Mouse (Mus musculus): ENCODE results near the gene Dpp7. TPM values are rescaled to one million over a fixed set of nuclear protein-coding genes. Genes with fewer than 3 reads are reported as not detected.

Gene Dpp7
- total and polyA plus RNA-seq, 3 experiments, result 16.2 to 21.0 (median 20.9) TPM

GRCm38 (mm10) chr2:25402377-25402971, 46.3 kb upstream of the Dpp7 start:
- in situ Hi-C loops (cut with MboI; ENCODE audit: low pct_ligation_motif_present, low pct_unique_long_range_greater_than_20kb, low sequenced_read_pairs), result loop anchor here (5.0 kb wide), 1 partner anchor 35 kb away; the partner anchor contains the start of gene Uap1l1
- Histone ChIP-seq H3K4me3 (replicated peaks in 1 of 3; ENCODE audit: low read depth in 2 of 3, low read length in 2 of 3, poor library complexity in 1 of 3) (peak overlapping the region in 1 of 3 experiments; percentile 64), H3K27ac (ENCODE audit: insufficient read depth, low read depth) (no peak overlapping the region), H3K4me1 (ENCODE audit: control insufficient read depth in 1 of 2, insufficient read depth in 2 of 2) (no peaks in the 10 kb centered on the region), H3K79me2 (replicated peaks; ENCODE audit: control insufficient read depth, extremely low read depth, insufficient read depth, poor library complexity, severe bottlenecking) (no peaks in the 10 kb centered on the region), H3K36me3 (replicated peaks in 1 of 2; ENCODE audit: control insufficient read depth in 1 of 2, insufficient read depth in 1 of 2, low read length in 1 of 2) (no peaks in the 10 kb centered on the region), H3K9ac (ENCODE audit: insufficient read depth, low read depth) (no peak overlapping the region), H3K4me2 (ENCODE audit: insufficient read depth, low read depth, poor library complexity, severe bottlenecking) (peak overlapping the region; percentile 63), H3K27me3 (replicated peaks) (peaks cover 93% of the 10 kb centered on the region), H3K9me3 (replicated peaks; ENCODE audit: low read length) (no peaks in the 10 kb centered on the region)
- no peak for TF ChIP-seq NELFE (IDR thresholded peaks at IDR 0.05; ENCODE audit: low read depth, low read length)
- TF ChIP-seq RAD21 (IDR thresholded peaks at IDR 0.05; ENCODE audit: low read depth, low read length), result peak; percentile 67
- TF ChIP-seq SMC3 (IDR thresholded peaks at IDR 0.05; ENCODE audit: low read depth, low read length), result peak; percentile 79
- TF ChIP-seq USF1 (IDR thresholded peaks at IDR 0.05; ENCODE audit: low read depth, low read length), result no peak
- TF ChIP-seq JUND (conservative IDR thresholded peaks at IDR 0.05; ENCODE audit: low read depth, low read length), result no peak
- TF ChIP-seq UBTF (IDR thresholded peaks at IDR 0.05; ENCODE audit: low read depth, low read length), result no peak
- 0 out of 2 replicates have a peak, but pooled peaks have one; percentile 24 for TF ChIP-seq ELF1 (IDR thresholded peaks at IDR 0.05; ENCODE audit: low read depth, low read length)
- peak; percentile 95 for TF ChIP-seq MXI1 (IDR thresholded peaks at IDR 0.05; ENCODE audit: low read depth, low read length)
- no peak for TF ChIP-seq ETS1 (conservative IDR thresholded peaks at IDR 0.05; ENCODE audit: low read depth, low read length)
- TF ChIP-seq CTCF (conservative IDR thresholded peaks at IDR 0.05 in 1 of 2, IDR thresholded peaks at IDR 0.05 in 1 of 2; ENCODE audit: low read depth in 2 of 2, low read length in 2 of 2), result peak; percentile 75 to 93
- TF ChIP-seq IRF4 (IDR thresholded peaks at IDR 0.05; ENCODE audit: low read depth, low read length), result peak; percentile 26; the same call in 1 of the 2 replicates
- no peak for TF ChIP-seq GABPA (IDR thresholded peaks at IDR 0.05; ENCODE audit: insufficient replicate concordance, low read depth, low read length)
- TF ChIP-seq SIN3A (IDR thresholded peaks at IDR 0.05; ENCODE audit: low read length), result peak; percentile 100
- dilution Hi-C loops (cut with MboI; ENCODE audit: extremely low pct_ligation_motif_present, extremely low pct_unique_long_range_greater_than_20kb, low sequenced_read_pairs), result no loop called here
- DNase-seq (ENCODE audit: extremely low read depth), result peak; percentile 89

DNA sequence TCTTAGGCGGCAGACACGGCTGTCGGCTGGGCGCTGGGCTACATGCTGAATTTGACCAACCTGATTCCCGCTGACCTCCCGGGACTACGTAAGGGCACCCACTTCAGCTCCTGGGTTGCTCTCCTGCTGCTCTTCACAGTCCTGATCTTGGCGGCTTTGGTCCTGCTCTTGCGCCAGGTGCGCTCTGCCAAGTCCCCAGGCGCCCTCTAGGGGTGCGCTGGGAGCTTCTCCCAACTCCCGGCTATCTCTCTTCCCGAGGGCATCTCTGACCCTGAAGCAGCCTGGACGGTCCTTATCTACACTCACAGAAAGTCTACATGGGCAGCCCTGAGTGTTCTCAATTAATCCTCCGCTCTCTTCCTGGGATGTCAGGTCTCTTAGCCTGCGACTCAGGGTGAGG, 44.6 kb upstream of the Dpp7 start:
- H3K4me1 ChIP-seq (ENCODE audit: control insufficient read depth in 1 of 2, insufficient read depth in 2 of 2), result no peaks in the 10 kb centered on the region
- no peaks in the 10 kb centered on the region for H3K79me2 ChIP-seq (replicated peaks; ENCODE audit: control insufficient read depth, extremely low read depth, insufficient read depth, poor library complexity, severe bottlenecking)
- H3K27ac ChIP-seq (ENCODE audit: insufficient read depth, low read depth), result no peak overlapping the region
- no peak overlapping the region for H3K4me3 ChIP-seq (replicated peaks in 1 of 3; ENCODE audit: low read depth in 2 of 3, low read length in 2 of 3, poor library complexity in 1 of 3)
- no peaks in the 10 kb centered on the region for H3K9me3 ChIP-seq (replicated peaks; ENCODE audit: low read length)
- dilution Hi-C loops (cut with MboI; ENCODE audit: extremely low pct_ligation_motif_present, extremely low pct_unique_long_range_greater_than_20kb, low sequenced_read_pairs), result no loop called here
- peaks cover 94% of the 10 kb centered on the region for H3K27me3 ChIP-seq (replicated peaks)
- no peaks in the 10 kb centered on the region for H3K36me3 ChIP-seq (replicated peaks in 1 of 2; ENCODE audit: control insufficient read depth in 1 of 2, insufficient read depth in 1 of 2, low read length in 1 of 2)
- no peak for DNase-seq (ENCODE audit: extremely low read depth)
- H3K9ac ChIP-seq (ENCODE audit: insufficient read depth, low read depth), result no peak overlapping the region
- TF ChIP-seq MEF2A (IDR thresholded peaks at IDR 0.05; ENCODE audit: borderline replicate concordance, low read depth, low read length) (no peak), CTCF (conservative IDR thresholded peaks at IDR 0.05 in 1 of 2, IDR thresholded peaks at IDR 0.05 in 1 of 2; ENCODE audit: low read depth in 2 of 2, low read length in 2 of 2) (peak in 1 of 2 experiments; percentile 79; a peak in 3 of 4 replicates), MXI1 (IDR thresholded peaks at IDR 0.05; ENCODE audit: low read depth, low read length) (no peak), RAD21 (IDR thresholded peaks at IDR 0.05; ENCODE audit: low read depth, low read length) (peak; percentile 62), NELFE (IDR thresholded peaks at IDR 0.05; ENCODE audit: low read depth, low read length) (peak; percentile 30; the same call in 1 of the 2 replicates), ZC3H11A (IDR thresholded peaks at IDR 0.05; ENCODE audit: low read depth, low read length) (no peak), SMC3 (IDR thresholded peaks at IDR 0.05; ENCODE audit: low read depth, low read length) (peak; percentile 48)
- in situ Hi-C loops (cut with MboI; ENCODE audit: low pct_ligation_motif_present, low pct_unique_long_range_greater_than_20kb, low sequenced_read_pairs), result loop anchor here (5.0 kb wide), 1 partner anchor 33 kb away; the partner anchor contains the start of gene Uap1l1
- H3K4me2 ChIP-seq (ENCODE audit: insufficient read depth, low read depth, poor library complexity, severe bottlenecking), result no peak overlapping the region

Measured in CH12.LX (cell line).